Mouse (Mus musculus) forebrain, embryonic 16.5 days (tissue): ENCODE results near the gene Slc16a5. TPM values are rescaled to one million over a fixed set of nuclear protein-coding genes. Genes with fewer than 3 reads are reported as not detected.

Experiments used
- ATAC-seq: fragments of 200-750 bp; cut with Nextera tagmentation; 2 replicates; pipeline ENCODE4 v1.8.0; 2017; ENCODE audit warnings: mild to moderate bottlenecking, moderate library complexity
- H3K27ac ChIP-seq: fragments of 300-500 bp; sonication (generic); 2 replicates; pipeline ENCODE4 v1.5.1; 2014; ENCODE audit warnings: low read length, control low read depth
- H3K27me3 ChIP-seq: fragments of 300-500 bp; sonication (generic); replicated peaks from 2 replicates; pipeline ENCODE4 v1.6.1; 2014; ENCODE audit warnings: low read length; ENCODE audit not compliant: control insufficient read depth, insufficient read depth
- H3K36me3 ChIP-seq: fragments of 300-500 bp; sonication (generic); 2 replicates; pipeline ENCODE4 v1.6.1; 2014; ENCODE audit not compliant: control insufficient read depth, insufficient read depth
- H3K4me1 ChIP-seq: fragments of 300-500 bp; sonication (generic); replicated peaks from 2 replicates; pipeline ENCODE4 v1.6.1; 2014; ENCODE audit warnings: low read length; ENCODE audit not compliant: control insufficient read depth, insufficient read depth
- H3K4me2 ChIP-seq: fragments of 300-500 bp; sonication (generic); 2 replicates; pipeline ENCODE4 v1.6.1; 2014; ENCODE audit warnings: mild to moderate bottlenecking, low read length, control low read depth
- H3K4me3 ChIP-seq: fragments of 300-500 bp; sonication (generic); replicated peaks from 2 replicates; pipeline ENCODE4 v1.5.1; 2014; ENCODE audit warnings: mild to moderate bottlenecking, low read length, control low read depth
- H3K9ac ChIP-seq: fragments of 300-500 bp; sonication (generic); replicated peaks from 2 replicates; pipeline ENCODE4 v1.6.1; 2014; ENCODE audit warnings: low read depth, low read length, control low read depth
- H3K9me3 ChIP-seq: fragments of 300-500 bp; sonication (generic); 2 replicates; pipeline ENCODE4 v1.6.1; 2016; ENCODE audit warnings: low read length; ENCODE audit not compliant: control insufficient read depth
- WGBS: fragments of 180-500 bp; shearing (Covaris S2); extraction: QIAGEN DNeasy Blood & Tissue Kit; methylation state at CpG from one replicate; pipeline ENCODE4 v1.1.7; 2014; 5-methylcytosine and 5-hydroxymethylcytosine counted together
- polyA plus RNA-seq: library from polyadenylated mRNA; unstranded; fragments of >200 nt; fragmentation: Nextera tagmentation; extraction: Ambion mirVana; gene quantifications from 2 replicates; pipeline ENCODE4 v1.2.1, GENCODE M21; 2015

Gene Slc16a5
- not detected in 2 replicates for polyA plus RNA-seq

- Histone ChIP-seq H3K4me3 (no peak within 1 kb of the TSS), H3K4me1 (no peaks in the 10 kb centered on the region), H3K4me2 (no peak within 1 kb of the TSS), H3K36me3 (no peaks in the 10 kb centered on the region), H3K9me3 (no peaks in the 10 kb centered on the region), H3K27me3 (no peaks in the 10 kb centered on the region), H3K27ac (no peak within 1 kb of the TSS), H3K9ac (no peak within 1 kb of the TSS)
- no peak for ATAC-seq
- 69% methylated on average over 16 of the region's 16 CpGs for WGBS
Measured at GRCm38 (mm10) chr11:115462243-115462891, at the start of gene Slc16a5. Gene Slc16a5 (plus strand): TSS chr11:115462474.

- Histone ChIP-seq H3K9ac (peak within 1 kb of the TSS; percentile 93), H3K27me3 (no peaks in the 10 kb centered on the region), H3K9me3 (no peaks in the 10 kb centered on the region), H3K27ac (peak within 1 kb of the TSS; percentile 81), H3K4me2 (peak within 1 kb of the TSS; percentile 88), H3K36me3 (peaks cover 5% of the 10 kb centered on the region; the same call in 1 of the 2 replicates), H3K4me3 (peak within 1 kb of the TSS; percentile 85), H3K4me1 (peaks cover 21% of the 10 kb centered on the region)
- ATAC-seq = peak; percentile 99
- WGBS = under 1% methylated on average over 55 of the region's 56 CpGs
Measured at GRCm38 (mm10) chr11:115419531-115420237, 42.6 kb upstream of the Slc16a5 start, which contains the start of the genes Atp5h and Kctd2. Gene Atp5h (minus strand): TSS chr11:115419962. Gene Kctd2 (plus strand): TSS chr11:115420128.

- Histone ChIP-seq H3K9me3 (no peaks in the 10 kb centered on the region), H3K4me3 (peak overlapping the region; percentile 85), H3K36me3 (peaks cover 4% of the 10 kb centered on the region; the same call in 1 of the 2 replicates), H3K27me3 (no peaks in the 10 kb centered on the region), H3K27ac (peak overlapping the region; percentile 81), H3K4me1 (peaks cover 21% of the 10 kb centered on the region), H3K9ac (peak overlapping the region; percentile 93), H3K4me2 (peak overlapping the region; percentile 88)
- ATAC-seq = peak; percentile 43; the same call in 1 of the 2 replicates
- 2% methylated on average over 45 of the region's 45 CpGs for WGBS
Measured at GRCm38 (mm10) chr11:115420336-115421190, 41.7 kb upstream of the Slc16a5 start.

GRCm38 (mm10) chr11:115421328-115421727, 40.9 kb upstream of the Slc16a5 start:
- WGBS = 57% methylated on average over 1 of the region's 1 CpGs
- Histone ChIP-seq H3K4me3 (no peak overlapping the region; the same call in 1 of the 2 replicates), H3K27ac (no peak overlapping the region), H3K4me2 (peak overlapping the region; percentile 88), H3K36me3 (peaks cover 3% of the 10 kb centered on the region; the same call in 1 of the 2 replicates), H3K4me1 (peaks cover 21% of the 10 kb centered on the region), H3K9ac (no peak overlapping the region), H3K27me3 (no peaks in the 10 kb centered on the region), H3K9me3 (no peaks in the 10 kb centered on the region)
- ATAC-seq = no peak

GRCm38 (mm10) chr11:115421972-115422371, 40.3 kb upstream of the Slc16a5 start:
- no peak for ATAC-seq
- Histone ChIP-seq H3K27me3 (no peaks in the 10 kb centered on the region), H3K27ac (no peak overlapping the region), H3K9me3 (no peaks in the 10 kb centered on the region), H3K9ac (no peak overlapping the region), H3K4me3 (no peak overlapping the region), H3K4me2 (no peak overlapping the region), H3K4me1 (peaks cover 21% of the 10 kb centered on the region), H3K36me3 (peaks cover 3% of the 10 kb centered on the region; the same call in 1 of the 2 replicates)
- WGBS = 89% methylated on average over 16 of the region's 16 CpGs

GRCm38 (mm10) chr11:115423091-115423490, 39.2 kb upstream of the Slc16a5 start:
- Histone ChIP-seq H3K4me1 (peaks cover 26% of the 10 kb centered on the region), H3K4me2 (no peak overlapping the region), H3K9me3 (no peaks in the 10 kb centered on the region), H3K36me3 (peaks cover 3% of the 10 kb centered on the region; the same call in 1 of the 2 replicates), H3K27me3 (no peaks in the 10 kb centered on the region), H3K27ac (no peak overlapping the region), H3K4me3 (no peak overlapping the region), H3K9ac (no peak overlapping the region)
- WGBS = 79% methylated on average over 3 of the region's 3 CpGs
- ATAC-seq = no peak

- Histone ChIP-seq H3K4me3 (no peak overlapping the region), H3K4me2 (no peak overlapping the region), H3K9me3 (no peaks in the 10 kb centered on the region), H3K4me1 (peaks cover 19% of the 10 kb centered on the region), H3K36me3 (peaks cover 7% of the 10 kb centered on the region), H3K9ac (no peak overlapping the region), H3K27ac (no peak overlapping the region), H3K27me3 (no peaks in the 10 kb centered on the region)
- WGBS = 90% methylated on average over 7 of the region's 7 CpGs
- no peak for ATAC-seq
Measured at GRCm38 (mm10) chr11:115424666-115425065, 37.6 kb upstream of the Slc16a5 start.

GRCm38 (mm10) chr11:115425671-115426070, 36.6 kb upstream of the Slc16a5 start:
- H3K4me3 ChIP-seq = no peak overlapping the region
- H3K9ac ChIP-seq = no peak overlapping the region
- H3K4me2 ChIP-seq = no peak overlapping the region
- H3K27me3 ChIP-seq = no peaks in the 10 kb centered on the region
- no peaks in the 10 kb centered on the region for H3K9me3 ChIP-seq
- H3K36me3 ChIP-seq = peaks cover 16% of the 10 kb centered on the region
- no peak overlapping the region for H3K27ac ChIP-seq
- H3K4me1 ChIP-seq = peaks cover 18% of the 10 kb centered on the region
- ATAC-seq = no peak
- WGBS = 93% methylated on average over 6 of the region's 6 CpGs
